Mouse (Mus musculus) liver, embryonic 14.5 days (tissue): ENCODE results near the gene Fnbp1.

ENCODE experiments used
- CTCF ChIP-seq: IDR thresholded peaks from 2 replicates; pipeline ENCODE4 v1.5.1; 2016; ENCODE audit warnings: antibody characterized with exemption, low read depth, control low read depth
- EP300 ChIP-seq: IDR thresholded peaks from 2 replicates; pipeline ENCODE4 v1.6.1; 2016; ENCODE audit warnings: antibody characterized with exemption, low read depth

GRCm38 (mm10) chr2:31137018-31137590 is 4.7 kb downstream of the Fnbp1 start:
- TF ChIP-seq EP300 = no peak
- no peak for TF ChIP-seq CTCF
